Mouse (Mus musculus) left cerebral cortex, postnatal 36 days (tissue): ENCODE measurements around the gene Sdhd. TPM values are rescaled to one million over a fixed set of nuclear protein-coding genes. Genes with fewer than 3 reads are reported as not detected.

Experiments
- total RNA-seq, 2 experiments: library from RNA; stranded (reverse); gene quantifications; 2 replicates each; pipeline ENCODE4 v1.2.3; 2021

The Sdhd gene
- total RNA-seq, 2 experiments from 2014 or later, result 105 to 110 TPM

Other genes with a start within 250 kb of the Sdhd start
- not detected for gene Plet1, start 109.3 kb downstream of the Sdhd start, total RNA-seq
- gene Pts, start 75.1 kb downstream of the Sdhd start, total RNA-seq, result 10 to 100 TPM; 33.4 to 34.0 TPM
- 10 to 100 TPM; 24.7 to 26.7 TPM for gene Il18, start 49.0 kb downstream of the Sdhd start, total RNA-seq
- 1 to 10 TPM; 2.7 to 3.1 TPM for gene Bco2, start 48.6 kb downstream of the Sdhd start, total RNA-seq
- not detected for gene Tex12, start 42.5 kb downstream of the Sdhd start, total RNA-seq
- 100 to 1,000 TPM; 218 to 255 TPM for gene Timm8b, start 98 bp upstream of the Sdhd start, total RNA-seq
- gene Pih1d2, start 13.5 kb upstream of the Sdhd start, total RNA-seq, result 1 to 10 TPM; 3.1 to 3.7 TPM
- gene Nkapd1, start 13.7 kb upstream of the Sdhd start, total RNA-seq, result 10 to 100 TPM; 23.0 to 25.3 TPM
- gene Dlat, start 56.0 kb upstream of the Sdhd start, total RNA-seq, result 100 to 1,000 TPM; 116 to 117 TPM
- gene Dixdc1, start 135.7 kb upstream of the Sdhd start, total RNA-seq, result 10 to 100 TPM; 79.6 to 82.8 TPM
- 1 to 10 TPM; 2.4 to 3.2 TPM for gene 2310030G06Rik, start 142.7 kb upstream of the Sdhd start, total RNA-seq
- gene Cryab, start 147.5 kb upstream of the Sdhd start, total RNA-seq, result 100 to 1,000 TPM; 151 to 182 TPM
- 1 to 10 TPM; 1.2 to 2.4 TPM for gene Hspb2, start 148.5 kb upstream of the Sdhd start, total RNA-seq
- 1 to 10 TPM; 4.4 to 6.0 TPM for gene Fdxacb1, start 164.4 kb upstream of the Sdhd start, total RNA-seq
- gene Alg9, start 171.2 kb upstream of the Sdhd start, total RNA-seq, result 10 to 100 TPM; 24.3 to 26.0 TPM
- gene 1110032A03Rik, start 171.7 kb upstream of the Sdhd start, total RNA-seq, result 10 to 100 TPM; 35.2 to 37.2 TPM
- 10 to 100 TPM; 13.6 to 15.4 TPM for gene Ppp2r1b, start 241.5 kb upstream of the Sdhd start, total RNA-seq